Mouse (Mus musculus) lung, postnatal 0 days (tissue): ENCODE results near the gene Rap1gds1. TPM values are rescaled to one million over a fixed set of nuclear protein-coding genes. Genes with fewer than 3 reads are reported as not detected.

Experiments
- ATAC-seq: fragments of 200-750 bp; cut with Nextera tagmentation; 2 replicates; pipeline ENCODE4 v1.8.0; 2017; ENCODE audit warnings: moderate library complexity
- DNase-seq: peaks from one replicate; pipeline ENCODE4 v3.0.0-alpha.2; 2016; ENCODE audit warnings: low spot score
- H3K27ac ChIP-seq: fragments of 300-500 bp; sonication (generic); 2 replicates; pipeline ENCODE4 v1.5.1; 2014; ENCODE audit warnings: antibody characterized with exemption, mild to moderate bottlenecking, low read length, mixed read lengths
- H3K27me3 ChIP-seq: fragments of 300-500 bp; sonication (generic); replicated peaks from 2 replicates; pipeline ENCODE4 v1.6.1; 2014; ENCODE audit warnings: low read length, mixed read lengths; ENCODE audit not compliant: insufficient read depth
- H3K36me3 ChIP-seq: fragments of 300-500 bp; sonication (generic); 2 replicates; pipeline ENCODE4 v1.6.1; 2014; ENCODE audit warnings: low read length, mixed read lengths; ENCODE audit not compliant: insufficient read depth
- H3K4me1 ChIP-seq: fragments of 300-500 bp; sonication (generic); 2 replicates; pipeline ENCODE4 v1.6.1; 2014; ENCODE audit warnings: antibody characterized with exemption, low read depth, low read length, mixed read lengths; ENCODE audit not compliant: insufficient read depth
- H3K4me2 ChIP-seq: fragments of 300-500 bp; sonication (generic); replicated peaks from 2 replicates; pipeline ENCODE4 v1.6.1; 2014; ENCODE audit warnings: low read depth, mild to moderate bottlenecking, low read length, moderate library complexity, mixed read lengths
- H3K4me3 ChIP-seq: fragments of 300-500 bp; sonication (generic); 2 replicates; pipeline ENCODE4 v1.5.1; 2014; ENCODE audit warnings: low read depth, low read length
- H3K9ac ChIP-seq: fragments of 300-500 bp; sonication (generic); replicated peaks from 2 replicates; pipeline ENCODE4 v1.6.1; 2014; ENCODE audit warnings: low read depth, mild to moderate bottlenecking
- H3K9me3 ChIP-seq: fragments of 300-500 bp; sonication (generic); 2 replicates; pipeline ENCODE4 v1.6.1; 2016; ENCODE audit warnings: low read length, mixed read lengths
- CTCF ChIP-seq: IDR thresholded peaks from 2 replicates; pipeline ENCODE4 v1.5.1; 2016; ENCODE audit warnings: antibody characterized with exemption, mild to moderate bottlenecking
- EP300 ChIP-seq: IDR thresholded peaks from 2 replicates; pipeline ENCODE4 v1.6.1; 2016; ENCODE audit warnings: antibody characterized with exemption, mild to moderate bottlenecking, control low read depth
- WGBS: fragments of 180-500 bp; shearing (Covaris S2); extraction: QIAGEN DNeasy Blood & Tissue Kit; methylation state at CpG from one replicate; pipeline ENCODE4 v1.1.7; 2014; 5-methylcytosine and 5-hydroxymethylcytosine counted together
- polyA plus RNA-seq: library from polyadenylated mRNA; unstranded; fragments of >200 nt; fragmentation: Nextera tagmentation; extraction: Ambion mirVana; gene quantifications from 2 replicates; pipeline ENCODE4 v1.2.1, GENCODE M21; 2015

The Rap1gds1 gene
- polyA plus RNA-seq, 1 experiment from 2014 or later, result 31.4 TPM

- no peak overlapping the region for H3K4me2 ChIP-seq
- H3K9ac ChIP-seq, result no peak overlapping the region
- H3K27me3 ChIP-seq, result no peaks in the 10 kb centered on the region
- ATAC-seq (no peak), DNase-seq (no peak)
- H3K9me3 ChIP-seq, result no peaks in the 10 kb centered on the region
- no peaks in the 10 kb centered on the region for H3K36me3 ChIP-seq
- no peaks in the 10 kb centered on the region for H3K4me1 ChIP-seq
- TF ChIP-seq CTCF (no peak), EP300 (no peak)
- H3K4me3 ChIP-seq, result no peak overlapping the region
- 86% methylated on average over 4 of the region's 4 CpGs for WGBS
- no peak overlapping the region for H3K27ac ChIP-seq
Observed at GRCm38 (mm10) chr3:138916591-138916990, 158.4 kb downstream of the Rap1gds1 start.

- DNase-seq (no peak), ATAC-seq (no peak)
- Histone ChIP-seq H3K36me3 (no peaks in the 10 kb centered on the region), H3K27ac (no peak overlapping the region), H3K27me3 (no peaks in the 10 kb centered on the region), H3K4me1 (no peaks in the 10 kb centered on the region), H3K4me2 (no peak overlapping the region), H3K9me3 (no peaks in the 10 kb centered on the region), H3K4me3 (no peak overlapping the region), H3K9ac (no peak overlapping the region)
- 51% methylated on average over 8 of the region's 8 CpGs for WGBS
- TF ChIP-seq EP300, result no peak
- no peak for TF ChIP-seq CTCF
Observed at GRCm38 (mm10) chr3:138914626-138915288, 160.2 kb downstream of the Rap1gds1 start.

GRCm38 (mm10) chr3:138912504-138912903, 162.5 kb downstream of the Rap1gds1 start:
- ATAC-seq (no peak), DNase-seq (no peak)
- WGBS, result 79% methylated on average over 8 of the region's 8 CpGs
- TF ChIP-seq EP300, result no peak
- TF ChIP-seq CTCF, result no peak
- Histone ChIP-seq H3K4me2 (no peak overlapping the region), H3K9me3 (no peaks in the 10 kb centered on the region), H3K4me3 (no peak overlapping the region), H3K9ac (no peak overlapping the region), H3K36me3 (no peaks in the 10 kb centered on the region), H3K4me1 (no peaks in the 10 kb centered on the region), H3K27ac (no peak overlapping the region), H3K27me3 (no peaks in the 10 kb centered on the region)

- Histone ChIP-seq H3K27me3 (no peaks in the 10 kb centered on the region), H3K4me2 (no peak overlapping the region), H3K4me3 (no peak overlapping the region), H3K4me1 (no peaks in the 10 kb centered on the region), H3K9me3 (no peaks in the 10 kb centered on the region), H3K9ac (no peak overlapping the region), H3K36me3 (no peaks in the 10 kb centered on the region), H3K27ac (no peak overlapping the region)
- no peak for DNase-seq
- ATAC-seq, result no peak
- 75% methylated on average over 2 of the region's 2 CpGs for WGBS
- TF ChIP-seq EP300 (no peak), CTCF (no peak)
Observed at GRCm38 (mm10) chr3:138909313-138909712, 165.7 kb downstream of the Rap1gds1 start.

GRCm38 (mm10) chr3:138906112-138906880, 168.7 kb downstream of the Rap1gds1 start:
- no peaks in the 10 kb centered on the region for H3K27me3 ChIP-seq
- H3K9ac ChIP-seq, result no peak overlapping the region
- no peak overlapping the region for H3K4me2 ChIP-seq
- 32% methylated on average over 17 of the region's 17 CpGs for WGBS
- H3K4me3 ChIP-seq, result no peak overlapping the region
- ATAC-seq (peak; percentile 83), DNase-seq (peak; percentile 85)
- no peaks in the 10 kb centered on the region for H3K36me3 ChIP-seq
- H3K4me1 ChIP-seq, result no peaks in the 10 kb centered on the region
- H3K9me3 ChIP-seq, result no peaks in the 10 kb centered on the region
- TF ChIP-seq CTCF (peak; percentile 94), EP300 (peak; percentile 65)
- peak overlapping the region; percentile 55; the same call in 1 of the 2 replicates for H3K27ac ChIP-seq

- Histone ChIP-seq H3K27me3 (no peaks in the 10 kb centered on the region), H3K27ac (peak overlapping the region; percentile 55), H3K4me3 (no peak overlapping the region), H3K4me1 (no peaks in the 10 kb centered on the region), H3K4me2 (no peak overlapping the region), H3K9me3 (no peaks in the 10 kb centered on the region), H3K36me3 (no peaks in the 10 kb centered on the region), H3K9ac (no peak overlapping the region)
- no peak for TF ChIP-seq CTCF
- TF ChIP-seq EP300, result no peak
- DNase-seq (peak; percentile 28), ATAC-seq (peak; percentile 47; the same call in 1 of the 2 replicates)
- WGBS, result 36% methylated on average over 7 of the region's 7 CpGs
Observed at GRCm38 (mm10) chr3:138905678-138906077, 169.3 kb downstream of the Rap1gds1 start.
